Mouse (Mus musculus): ENCODE results near the gene Ptpre.

- no peak for TF ChIP-seq CTCF (conservative IDR thresholded peaks at IDR 0.05; ENCODE audit: low read length)
- no peak for TF ChIP-seq NANOG (IDR thresholded peaks at IDR 0.05; ENCODE audit: borderline replicate concordance, low read length)
- no peak for TF ChIP-seq POU5F1 (IDR thresholded peaks at IDR 0.05; ENCODE audit: borderline replicate concordance, low read length)
Measured at GRCm38 (mm10) chr7:135509272-135509671, 28.0 kb upstream of the Ptpre start.

All from E14TG2a.4 (cell line).